Mouse (Mus musculus): ENCODE measurements around the gene Rabgap1l.

The Rabgap1l gene

GRCm38 (mm10) chr1:160792686-160793355 lies at the start of gene Rabgap1l:
Gene Rabgap1l (minus strand): TSS chr1:160793211.
- in situ Hi-C loops (cut with MseI, MboI) = no loop called here

- in situ Hi-C loops (cut with MseI, MboI) = loop anchor here in 1 of 2 experiments (10.0 kb wide), 1 partner anchor 88 kb away; no protein-coding TSS in a partner anchor
Measured at GRCm38 (mm10) chr1:160842567-160842966, 49.6 kb upstream of the Rabgap1l start.

- in situ Hi-C loops (cut with MseI, MboI) = loop anchor here in 1 of 2 experiments (10.0 kb wide), 1 partner anchor 86 kb away; no protein-coding TSS in a partner anchor
Measured at GRCm38 (mm10) chr1:160840618-160841017, 47.6 kb upstream of the Rabgap1l start.

- in situ Hi-C loops (cut with MseI, MboI) = no loop called here
Measured at GRCm38 (mm10) chr1:160839095-160839494, 46.1 kb upstream of the Rabgap1l start.

GRCm38 (mm10) chr1:160834446-160834845 lies 41.4 kb upstream of the Rabgap1l start:
- in situ Hi-C loops (cut with MseI, MboI) = no loop called here

- in situ Hi-C loops (cut with MseI, MboI) = no loop called here
Measured at GRCm38 (mm10) chr1:160832267-160833021, 39.4 kb upstream of the Rabgap1l start.

GRCm38 (mm10) chr1:160830608-160831498 lies 37.8 kb upstream of the Rabgap1l start:
- in situ Hi-C loops (cut with MseI, MboI) = no loop called here

- in situ Hi-C loops (cut with MseI, MboI) = no loop called here
Measured at GRCm38 (mm10) chr1:160825441-160825856, 32.4 kb upstream of the Rabgap1l start.

GRCm38 (mm10) chr1:160823638-160824037 lies 30.6 kb upstream of the Rabgap1l start:
- in situ Hi-C loops (cut with MseI, MboI) = no loop called here

GRCm38 (mm10) chr1:160814198-160814597 lies 21.2 kb upstream of the Rabgap1l start:
- in situ Hi-C loops (cut with MseI, MboI) = no loop called here

GRCm38 (mm10) chr1:160812428-160812827 lies 19.4 kb upstream of the Rabgap1l start:
- in situ Hi-C loops (cut with MseI, MboI) = no loop called here

GRCm38 (mm10) chr1:160811930-160812329 lies 18.9 kb upstream of the Rabgap1l start:
- in situ Hi-C loops (cut with MseI, MboI) = no loop called here

GRCm38 (mm10) chr1:160805268-160805667 lies 12.3 kb upstream of the Rabgap1l start:
- in situ Hi-C loops (cut with MseI, MboI) = no loop called here

GRCm38 (mm10) chr1:160799972-160800371 lies 7.0 kb upstream of the Rabgap1l start:
- in situ Hi-C loops (cut with MseI, MboI) = no loop called here

GRCm38 (mm10) chr1:160795016-160795415 lies 2.0 kb upstream of the Rabgap1l start:
- in situ Hi-C loops (cut with MseI, MboI) = no loop called here

- in situ Hi-C loops (cut with MseI, MboI) = no loop called here
Measured at GRCm38 (mm10) chr1:160793791-160794757, 1.1 kb upstream of the Rabgap1l start.

- in situ Hi-C loops (cut with MseI, MboI) = no loop called here
Measured at GRCm38 (mm10) chr1:160792156-160792685, 790 bp downstream of the Rabgap1l start.

- in situ Hi-C loops (cut with MseI, MboI) = no loop called here
Measured at GRCm38 (mm10) chr1:160791381-160792155, 1.4 kb downstream of the Rabgap1l start.

- in situ Hi-C loops (cut with MseI, MboI) = no loop called here
Measured at GRCm38 (mm10) chr1:160790630-160791029, 2.4 kb downstream of the Rabgap1l start.

GRCm38 (mm10) chr1:160789876-160790275 lies 3.1 kb downstream of the Rabgap1l start:
- in situ Hi-C loops (cut with MseI, MboI) = no loop called here

All from mouse trophoblast stem cell (cell line).